Mouse (Mus musculus) liver, embryonic 18 days (tissue): Measurements from ENCODE around the gene Hecw1. TPM values are rescaled to one million over a fixed set of nuclear protein-coding genes. Genes with fewer than 3 reads are reported as not detected.

Experiments
- polyA plus RNA-seq: library from polyadenylated mRNA; depleted of rRNA; stranded (reverse); fragments of >200 nt; gene quantifications from 2 replicates; pipeline ENCODE4 v1.2.3, GENCODE M21; 2012; rRNA removed

Hecw1 gene
- polyA plus RNA-seq = not detected in 2 replicates

DNA sequence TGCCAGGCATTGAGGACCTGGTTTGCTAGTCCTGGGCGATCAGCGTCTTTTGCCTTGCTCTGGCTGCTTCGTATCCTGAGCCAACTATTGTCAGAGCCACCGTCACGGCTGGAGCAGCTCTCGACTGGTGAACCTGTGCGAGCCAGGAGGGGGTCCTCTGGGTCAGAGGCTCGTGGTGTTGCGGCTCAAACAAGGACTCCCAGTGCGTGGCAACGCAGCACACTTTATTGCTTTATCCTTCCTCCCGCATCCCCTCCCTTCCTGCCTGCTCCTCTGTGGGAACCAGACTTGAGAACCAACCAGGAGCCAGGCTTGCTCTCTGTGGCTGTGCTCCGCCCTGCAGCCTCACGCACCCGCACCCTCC, at the start of gene Hecw1:
Hecw1 (minus strand) TSS at position 323 of the 364 bp plus-strand sequence.

Other genes with a start within 250 kb of the Hecw1 start
- gene Mrpl32, start 89.9 kb upstream of the Hecw1 start, polyA plus RNA-seq = 20.0 and 20.9 TPM in 2 replicates
- gene Psma2, start 90.0 kb upstream of the Hecw1 start, polyA plus RNA-seq = 44.3 and 47.2 TPM in 2 replicates
- gene AW209491, start 106.9 kb upstream of the Hecw1 start, polyA plus RNA-seq = 5.4 and 5.5 TPM in 2 replicates